Mouse (Mus musculus) C2C12 (cell line): ENCODE measurements around the gene Pgam2.

Source experiments
- CEBPB ChIP-seq: IDR thresholded peaks from one replicate; pipeline ENCODE4 v1.6.1; 2011; ENCODE audit warnings: low read depth, mild to moderate bottlenecking, control low read depth, moderate library complexity
- CTCF ChIP-seq: IDR thresholded peaks from one replicate; pipeline ENCODE4 v1.5.1; 2011; ENCODE audit not compliant: control insufficient read depth, insufficient read depth, insufficient read length
- MYOG ChIP-seq: IDR thresholded peaks from one replicate; pipeline ENCODE4 v1.6.1; 2011; ENCODE audit not compliant: control insufficient read depth, insufficient read length; ENCODE audit errors: extremely low read depth
- USF1 ChIP-seq: IDR thresholded peaks from one replicate; pipeline ENCODE4 v1.6.1; 2011; ENCODE audit warnings: low read depth, mild to moderate bottlenecking, control low read depth, moderate library complexity

- TF ChIP-seq CTCF (no peak), MYOG (no peak), USF1 (peak; percentile 74), CEBPB (no peak)
Measured at GRCm38 (mm10) chr11:5795290-5795689, 8.2 kb downstream of the Pgam2 start.
